Mouse (Mus musculus) cortical plate, adult 2 months (tissue): ENCODE data around the gene Rbms1.

Experiments used
- CTCF ChIP-seq: fragments of 200-500 bp; IDR thresholded peaks from 2 replicates; pipeline ENCODE4 v1.5.1; 2011; ENCODE audit warnings: mild to moderate bottlenecking, control low read depth, low read length; ENCODE audit not compliant: insufficient read depth; ENCODE audit errors: extremely low read depth
- POLR2A ChIP-seq: fragments of 200-500 bp; IDR thresholded peaks from 2 replicates; pipeline ENCODE4 v1.6.1; 2011; ENCODE audit warnings: mild to moderate bottlenecking, low read length, control low read depth; ENCODE audit not compliant: insufficient read depth; ENCODE audit errors: extremely low read depth

- TF ChIP-seq CTCF (no peak), POLR2A (no peak)
Observed at GRCm38 (mm10) chr2:60869001-60869743, 93.8 kb downstream of the Rbms1 start.
